Mouse (Mus musculus): ENCODE measurements around the gene Bnc2. TPM values are rescaled to one million over a fixed set of nuclear protein-coding genes. Genes with fewer than 3 reads are reported as not detected.

Gene Bnc2
- polyA plus RNA-seq, 1 experiment from 2014 or later = 7.0 TPM

DNA sequence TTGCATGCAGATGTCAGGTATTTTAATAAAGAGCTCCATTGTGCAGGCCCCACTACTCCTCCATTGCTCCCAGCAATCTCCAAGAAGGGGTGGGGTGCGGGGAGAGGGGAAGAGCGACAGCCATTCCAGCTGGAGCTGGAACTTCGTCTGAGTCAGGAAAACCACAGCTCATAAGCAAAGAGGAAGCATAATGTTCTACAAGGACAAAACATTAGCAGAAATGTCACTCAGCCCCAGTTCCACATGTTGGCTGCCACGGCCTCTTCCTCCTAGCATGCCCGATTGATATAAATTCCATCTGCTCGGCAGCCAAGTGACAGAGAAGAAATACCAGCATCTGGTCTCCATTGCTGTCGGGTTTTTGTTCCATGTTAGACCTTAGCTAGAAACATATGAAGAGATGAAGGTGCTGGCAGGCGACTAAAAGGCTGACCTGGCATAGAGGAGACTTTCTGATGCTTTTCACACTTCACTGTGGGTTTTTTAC lies 312.7 kb downstream of the Bnc2 start:
- Histone ChIP-seq H3K36me3 (ENCODE audit: control insufficient read depth, insufficient read depth, low read length) (no peaks in the 10 kb centered on the region), H3K4me1 (ENCODE audit: control insufficient read depth, insufficient read depth, low read depth, low read length) (no peaks in the 10 kb centered on the region), H3K9me3 (ENCODE audit: control insufficient read depth, low read length) (no peaks in the 10 kb centered on the region), H3K9ac (ENCODE audit: low read depth, low read length) (no peak overlapping the region), H3K27me3 (replicated peaks; ENCODE audit: control insufficient read depth, insufficient read depth, low read length) (no peaks in the 10 kb centered on the region), H3K4me3 (ENCODE audit: low read length) (no peak overlapping the region), H3K27ac (ENCODE audit: low read depth, low read length) (no peak overlapping the region), H3K4me2 (ENCODE audit: low read length) (no peak overlapping the region)
- ATAC-seq = no peak; the same call in 1 of the 2 replicates
- 44% methylated on average over 8 of the region's 8 CpGs for WGBS

DNA sequence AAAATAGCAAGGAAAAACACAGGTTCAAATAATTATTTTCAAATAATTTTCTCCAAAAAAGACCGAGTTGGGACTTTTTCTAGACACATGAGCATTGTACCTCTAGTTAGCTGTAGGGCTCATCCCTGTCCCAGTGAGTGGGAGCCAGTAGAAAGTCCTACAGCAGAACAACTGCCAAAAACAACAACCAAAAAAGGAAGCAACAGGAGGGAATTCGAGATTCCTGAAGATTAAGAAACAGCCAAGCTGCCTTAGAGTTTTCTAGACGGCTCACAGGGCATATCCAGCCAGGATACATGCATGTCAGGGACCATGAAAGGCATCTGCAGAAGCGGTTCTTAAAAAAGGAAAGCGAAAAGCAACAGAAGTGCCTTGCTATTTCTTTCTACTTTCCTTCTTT lies 313.9 kb downstream of the Bnc2 start:
- H3K4me3 ChIP-seq (ENCODE audit: low read length) = no peak overlapping the region
- no peaks in the 10 kb centered on the region for H3K36me3 ChIP-seq (ENCODE audit: control insufficient read depth, insufficient read depth, low read length)
- no peak overlapping the region for H3K4me2 ChIP-seq (ENCODE audit: low read length)
- no peaks in the 10 kb centered on the region for H3K27me3 ChIP-seq (replicated peaks; ENCODE audit: control insufficient read depth, insufficient read depth, low read length)
- H3K4me1 ChIP-seq (ENCODE audit: control insufficient read depth, insufficient read depth, low read depth, low read length) = peaks cover 3% of the 10 kb centered on the region
- WGBS = 75% methylated on average over 5 of the region's 5 CpGs
- H3K27ac ChIP-seq (ENCODE audit: low read depth, low read length) = no peak overlapping the region
- ATAC-seq = no peak
- H3K9ac ChIP-seq (ENCODE audit: low read depth, low read length) = no peak overlapping the region
- H3K9me3 ChIP-seq (ENCODE audit: control insufficient read depth, low read length) = no peaks in the 10 kb centered on the region

GRCm38 (mm10) chr4:84359996-84360395 lies 315.1 kb downstream of the Bnc2 start:
- no peaks in the 10 kb centered on the region for H3K9me3 ChIP-seq (ENCODE audit: control insufficient read depth, low read length)
- no peak overlapping the region for H3K9ac ChIP-seq (ENCODE audit: low read depth, low read length)
- H3K27ac ChIP-seq (ENCODE audit: low read depth, low read length) = no peak overlapping the region
- 100% methylated on average over 2 of the region's 2 CpGs for WGBS
- H3K4me2 ChIP-seq (ENCODE audit: low read length) = no peak overlapping the region
- no peaks in the 10 kb centered on the region for H3K27me3 ChIP-seq (replicated peaks; ENCODE audit: control insufficient read depth, insufficient read depth, low read length)
- H3K4me1 ChIP-seq (ENCODE audit: control insufficient read depth, insufficient read depth, low read depth, low read length) = peaks cover 3% of the 10 kb centered on the region
- ATAC-seq = no peak
- no peaks in the 10 kb centered on the region for H3K36me3 ChIP-seq (ENCODE audit: control insufficient read depth, insufficient read depth, low read length)
- no peak overlapping the region for H3K4me3 ChIP-seq (ENCODE audit: low read length)

GRCm38 (mm10) chr4:84358204-84358603 lies 316.9 kb downstream of the Bnc2 start:
- H3K9me3 ChIP-seq (ENCODE audit: control insufficient read depth, low read length) = no peaks in the 10 kb centered on the region
- 41% methylated on average over 2 of the region's 2 CpGs for WGBS
- H3K4me1 ChIP-seq (ENCODE audit: control insufficient read depth, insufficient read depth, low read depth, low read length) = peaks cover 3% of the 10 kb centered on the region
- H3K27ac ChIP-seq (ENCODE audit: low read depth, low read length) = no peak overlapping the region
- no peaks in the 10 kb centered on the region for H3K27me3 ChIP-seq (replicated peaks; ENCODE audit: control insufficient read depth, insufficient read depth, low read length)
- H3K4me2 ChIP-seq (ENCODE audit: low read length) = no peak overlapping the region
- no peak overlapping the region for H3K9ac ChIP-seq (ENCODE audit: low read depth, low read length)
- no peak overlapping the region for H3K4me3 ChIP-seq (ENCODE audit: low read length)
- H3K36me3 ChIP-seq (ENCODE audit: control insufficient read depth, insufficient read depth, low read length) = no peaks in the 10 kb centered on the region
- no peak for ATAC-seq

DNA sequence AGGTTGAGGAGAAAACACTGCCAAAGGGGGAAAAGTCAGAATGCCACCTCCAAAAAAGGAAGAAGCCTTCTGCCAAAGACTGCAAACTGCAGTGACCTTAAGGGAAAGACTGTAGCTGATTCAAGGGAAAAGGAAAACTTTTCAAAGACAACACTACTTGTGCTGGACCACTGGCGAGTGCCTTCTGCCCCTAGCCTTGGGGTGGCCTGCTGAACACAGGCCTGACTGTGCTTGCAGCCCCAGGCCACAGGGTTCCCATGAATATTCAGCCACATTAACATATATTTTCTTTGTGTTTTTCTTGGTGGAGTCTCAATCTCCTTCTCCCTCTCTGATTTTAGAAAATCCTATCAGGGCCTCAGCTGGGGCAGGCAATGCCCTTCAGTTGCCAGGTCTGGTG lies 317.7 kb downstream of the Bnc2 start:
- 43% methylated on average over 1 of the region's 1 CpGs for WGBS
- H3K4me3 ChIP-seq (ENCODE audit: low read length) = no peak overlapping the region
- ATAC-seq = no peak

GRCm38 (mm10) chr4:84356468-84357153 lies 318.5 kb downstream of the Bnc2 start:
- Histone ChIP-seq H3K9ac (ENCODE audit: low read depth, low read length) (no peak overlapping the region), H3K27me3 (replicated peaks; ENCODE audit: control insufficient read depth, insufficient read depth, low read length) (no peaks in the 10 kb centered on the region), H3K4me1 (ENCODE audit: control insufficient read depth, insufficient read depth, low read depth, low read length) (peaks cover 3% of the 10 kb centered on the region), H3K4me2 (ENCODE audit: low read length) (no peak overlapping the region; the same call in 1 of the 2 replicates), H3K27ac (ENCODE audit: low read depth, low read length) (no peak overlapping the region), H3K36me3 (ENCODE audit: control insufficient read depth, insufficient read depth, low read length) (no peaks in the 10 kb centered on the region), H3K9me3 (ENCODE audit: control insufficient read depth, low read length) (no peaks in the 10 kb centered on the region), H3K4me3 (ENCODE audit: low read length) (no peak overlapping the region)
- 21% methylated on average over 8 of the region's 8 CpGs for WGBS
- peak; percentile 56; the same call in 1 of the 2 replicates for ATAC-seq

More for the DNA sequence above, 317.7 kb downstream of the Bnc2 start:
- Histone ChIP-seq H3K9ac (ENCODE audit: low read depth, low read length) (no peak overlapping the region), H3K4me1 (ENCODE audit: control insufficient read depth, insufficient read depth, low read depth, low read length) (peaks cover 3% of the 10 kb centered on the region), H3K9me3 (ENCODE audit: control insufficient read depth, low read length) (no peaks in the 10 kb centered on the region), H3K4me2 (ENCODE audit: low read length) (no peak overlapping the region), H3K27ac (ENCODE audit: low read depth, low read length) (no peak overlapping the region), H3K36me3 (ENCODE audit: control insufficient read depth, insufficient read depth, low read length) (no peaks in the 10 kb centered on the region), H3K27me3 (replicated peaks; ENCODE audit: control insufficient read depth, insufficient read depth, low read length) (no peaks in the 10 kb centered on the region)

GRCm38 (mm10) chr4:84352656-84353055 lies 322.4 kb downstream of the Bnc2 start:
- WGBS = 46% methylated on average over 2 of the region's 2 CpGs
- Histone ChIP-seq H3K36me3 (ENCODE audit: control insufficient read depth, insufficient read depth, low read length) (no peaks in the 10 kb centered on the region), H3K4me3 (ENCODE audit: low read length) (no peak overlapping the region), H3K9me3 (ENCODE audit: control insufficient read depth, low read length) (no peaks in the 10 kb centered on the region), H3K27me3 (replicated peaks; ENCODE audit: control insufficient read depth, insufficient read depth, low read length) (no peaks in the 10 kb centered on the region), H3K27ac (ENCODE audit: low read depth, low read length) (no peak overlapping the region), H3K4me2 (ENCODE audit: low read length) (no peak overlapping the region), H3K4me1 (ENCODE audit: control insufficient read depth, insufficient read depth, low read depth, low read length) (peaks cover 3% of the 10 kb centered on the region), H3K9ac (ENCODE audit: low read depth, low read length) (no peak overlapping the region)
- ATAC-seq = no peak

GRCm38 (mm10) chr4:84349536-84349935 lies 325.5 kb downstream of the Bnc2 start:
- 72% methylated on average over 5 of the region's 5 CpGs for WGBS
- ATAC-seq = no peak
- H3K27ac ChIP-seq (ENCODE audit: low read depth, low read length) = no peak overlapping the region
- H3K4me2 ChIP-seq (ENCODE audit: low read length) = no peak overlapping the region
- no peaks in the 10 kb centered on the region for H3K36me3 ChIP-seq (ENCODE audit: control insufficient read depth, insufficient read depth, low read length)
- no peaks in the 10 kb centered on the region for H3K27me3 ChIP-seq (replicated peaks; ENCODE audit: control insufficient read depth, insufficient read depth, low read length)
- H3K9me3 ChIP-seq (ENCODE audit: control insufficient read depth, low read length) = no peaks in the 10 kb centered on the region
- H3K4me1 ChIP-seq (ENCODE audit: control insufficient read depth, insufficient read depth, low read depth, low read length) = no peaks in the 10 kb centered on the region
- H3K9ac ChIP-seq (ENCODE audit: low read depth, low read length) = no peak overlapping the region
- H3K4me3 ChIP-seq (ENCODE audit: low read length) = no peak overlapping the region

- WGBS = 45% methylated on average over 4 of the region's 4 CpGs
- no peak overlapping the region for H3K4me2 ChIP-seq (ENCODE audit: low read length)
- H3K9me3 ChIP-seq (ENCODE audit: control insufficient read depth, low read length) = no peaks in the 10 kb centered on the region
- no peaks in the 10 kb centered on the region for H3K4me1 ChIP-seq (ENCODE audit: control insufficient read depth, insufficient read depth, low read depth, low read length)
- peak; percentile 54; the same call in 1 of the 2 replicates for ATAC-seq
- no peak overlapping the region for H3K27ac ChIP-seq (ENCODE audit: low read depth, low read length)
- no peaks in the 10 kb centered on the region for H3K36me3 ChIP-seq (ENCODE audit: control insufficient read depth, insufficient read depth, low read length)
- no peaks in the 10 kb centered on the region for H3K27me3 ChIP-seq (replicated peaks; ENCODE audit: control insufficient read depth, insufficient read depth, low read length)
- H3K4me3 ChIP-seq (ENCODE audit: low read length) = no peak overlapping the region
- H3K9ac ChIP-seq (ENCODE audit: low read depth, low read length) = no peak overlapping the region
These were observed 335.9 kb downstream of the Bnc2 start for GRCm38 (mm10) chr4:84339172-84339571.
